Mouse (Mus musculus) liver, embryonic 14.5 days (tissue): ENCODE data around the gene Lrrc4.

Source experiments
- CTCF ChIP-seq: IDR thresholded peaks from 2 replicates; pipeline ENCODE4 v1.5.1; 2016; ENCODE audit warnings: antibody characterized with exemption, low read depth, control low read depth
- EP300 ChIP-seq: IDR thresholded peaks from 2 replicates; pipeline ENCODE4 v1.6.1; 2016; ENCODE audit warnings: antibody characterized with exemption, low read depth

GRCm38 (mm10) chr6:28831011-28831853 is at the start of gene Lrrc4:
- no peak for TF ChIP-seq CTCF
- TF ChIP-seq EP300, result no peak
